Mouse (Mus musculus): ENCODE results near the gene Slc25a24. TPM values are rescaled to one million over a fixed set of nuclear protein-coding genes. Genes with fewer than 3 reads are reported as not detected.

The Slc25a24 gene
- 9.2 and 12.1 TPM in 2 replicates for polyA plus RNA-seq (2015; fragmentation: Nextera tagmentation; extraction: Ambion mirVana)

- H3K36me3 ChIP-seq: no peaks in the 10 kb centered on the region
- H3K4me1 ChIP-seq (replicated peaks): peaks cover 19% of the 10 kb centered on the region
- under 1% methylated on average over 30 of the region's 49 CpGs for WGBS
- peak within 1 kb of the TSS; percentile 81 for H3K4me2 ChIP-seq
- peak within 1 kb of the TSS; percentile 91 for H3K9ac ChIP-seq
- no peaks in the 10 kb centered on the region for H3K9me3 ChIP-seq
- peak within 1 kb of the TSS; percentile 76 for H3K4me3 ChIP-seq
- no peaks in the 10 kb centered on the region for H3K27me3 ChIP-seq
- ATAC-seq (ENCODE audit: low read depth): peak; percentile 92
- H3K27ac ChIP-seq (replicated peaks): peak within 1 kb of the TSS; percentile 79
Observed at GRCm38 (mm10) chr3:109122641-109123530, at the start of gene Slc25a24. Slc25a24 (plus strand) TSS chr3:109123149.

GRCm38 (mm10) chr3:109080169-109080568 is 42.8 kb upstream of the Slc25a24 start, which contains the start of gene Slc25a54:
Slc25a54 (plus strand) TSS chr3:109080469.
- no peaks in the 10 kb centered on the region for H3K9me3 ChIP-seq
- no peak within 1 kb of the TSS for H3K4me2 ChIP-seq
- no peaks in the 10 kb centered on the region for H3K27me3 ChIP-seq
- no peak within 1 kb of the TSS for H3K9ac ChIP-seq
- no peaks in the 10 kb centered on the region for H3K4me1 ChIP-seq (replicated peaks)
- no peak for ATAC-seq (ENCODE audit: low read depth)
- H3K4me3 ChIP-seq: no peak within 1 kb of the TSS
- 96% methylated on average over 17 of the region's 17 CpGs for WGBS
- H3K27ac ChIP-seq (replicated peaks): no peak within 1 kb of the TSS
- H3K36me3 ChIP-seq: no peaks in the 10 kb centered on the region

- no peak overlapping the region for H3K4me3 ChIP-seq
- H3K27ac ChIP-seq (replicated peaks): no peak overlapping the region
- H3K4me1 ChIP-seq (replicated peaks): no peaks in the 10 kb centered on the region
- H3K36me3 ChIP-seq: no peaks in the 10 kb centered on the region
- no peaks in the 10 kb centered on the region for H3K9me3 ChIP-seq
- no peak overlapping the region for H3K4me2 ChIP-seq
- H3K27me3 ChIP-seq: no peaks in the 10 kb centered on the region
- no peak; the same call in 1 of the 2 replicates for ATAC-seq (ENCODE audit: low read depth)
- WGBS: 95% methylated on average over 2 of the region's 2 CpGs
- no peak overlapping the region for H3K9ac ChIP-seq
Observed at GRCm38 (mm10) chr3:109084418-109084817, 38.5 kb upstream of the Slc25a24 start.

- no peaks in the 10 kb centered on the region for H3K9me3 ChIP-seq
- no peak overlapping the region for H3K27ac ChIP-seq (replicated peaks)
- H3K4me2 ChIP-seq: no peak overlapping the region
- no peaks in the 10 kb centered on the region for H3K27me3 ChIP-seq
- 2% methylated on average over 2 of the region's 2 CpGs for WGBS
- no peaks in the 10 kb centered on the region for H3K36me3 ChIP-seq
- no peak overlapping the region for H3K9ac ChIP-seq
- H3K4me3 ChIP-seq: no peak overlapping the region
- no peak for ATAC-seq (ENCODE audit: low read depth)
- H3K4me1 ChIP-seq (replicated peaks): no peaks in the 10 kb centered on the region
Observed at GRCm38 (mm10) chr3:109088460-109088859, 34.5 kb upstream of the Slc25a24 start.

GRCm38 (mm10) chr3:109104702-109105101 is 18.2 kb upstream of the Slc25a24 start:
- H3K4me3 ChIP-seq: no peak overlapping the region
- H3K36me3 ChIP-seq: no peaks in the 10 kb centered on the region
- H3K9ac ChIP-seq: no peak overlapping the region
- no peaks in the 10 kb centered on the region for H3K27me3 ChIP-seq
- WGBS: 57% methylated on average over 8 of the region's 8 CpGs
- H3K27ac ChIP-seq (replicated peaks): no peak overlapping the region
- ATAC-seq (ENCODE audit: low read depth): no peak
- no peaks in the 10 kb centered on the region for H3K4me1 ChIP-seq (replicated peaks)
- no peak overlapping the region for H3K4me2 ChIP-seq
- no peaks in the 10 kb centered on the region for H3K9me3 ChIP-seq

GRCm38 (mm10) chr3:109117136-109117535 is 5.8 kb upstream of the Slc25a24 start:
- H3K36me3 ChIP-seq: no peaks in the 10 kb centered on the region
- peaks cover under 1% of the 10 kb centered on the region; the same call in 1 of the 2 replicates for H3K4me1 ChIP-seq (replicated peaks)
- no peaks in the 10 kb centered on the region for H3K27me3 ChIP-seq
- H3K9me3 ChIP-seq: no peaks in the 10 kb centered on the region
- H3K9ac ChIP-seq: no peak overlapping the region
- ATAC-seq (ENCODE audit: low read depth): no peak
- no peak overlapping the region for H3K4me2 ChIP-seq
- H3K27ac ChIP-seq (replicated peaks): no peak overlapping the region
- no peak overlapping the region for H3K4me3 ChIP-seq

GRCm38 (mm10) chr3:109119562-109119961 is 3.4 kb upstream of the Slc25a24 start:
- Histone ChIP-seq H3K36me3 (no peaks in the 10 kb centered on the region), H3K4me3 (no peak overlapping the region), H3K4me1 (replicated peaks) (peaks cover 19% of the 10 kb centered on the region), H3K9ac (no peak overlapping the region), H3K4me2 (no peak overlapping the region), H3K27me3 (no peaks in the 10 kb centered on the region), H3K9me3 (no peaks in the 10 kb centered on the region), H3K27ac (replicated peaks) (no peak overlapping the region)
- 80% methylated on average over 5 of the region's 5 CpGs for WGBS
- no peak for ATAC-seq (ENCODE audit: low read depth)

- no peak overlapping the region for H3K4me3 ChIP-seq
- no peaks in the 10 kb centered on the region for H3K36me3 ChIP-seq
- no peak for ATAC-seq (ENCODE audit: low read depth)
- no peaks in the 10 kb centered on the region for H3K9me3 ChIP-seq
- no peaks in the 10 kb centered on the region for H3K27me3 ChIP-seq
- H3K27ac ChIP-seq (replicated peaks): no peak overlapping the region
- WGBS: 84% methylated on average over 5 of the region's 5 CpGs
- no peak overlapping the region for H3K4me2 ChIP-seq
- H3K9ac ChIP-seq: no peak overlapping the region
- peaks cover 19% of the 10 kb centered on the region for H3K4me1 ChIP-seq (replicated peaks)
Observed at GRCm38 (mm10) chr3:109119973-109120372, 3.0 kb upstream of the Slc25a24 start.

- Histone ChIP-seq H3K9ac (peak overlapping the region; percentile 91), H3K4me3 (peak overlapping the region; percentile 76), H3K27me3 (no peaks in the 10 kb centered on the region), H3K4me1 (replicated peaks) (peaks cover 19% of the 10 kb centered on the region), H3K27ac (replicated peaks) (peak overlapping the region; percentile 79; the same call in 1 of the 2 replicates), H3K9me3 (no peaks in the 10 kb centered on the region), H3K4me2 (peak overlapping the region; percentile 81), H3K36me3 (no peaks in the 10 kb centered on the region)
- WGBS: 7% methylated on average over 8 of the region's 8 CpGs
- no peak for ATAC-seq (ENCODE audit: low read depth)
Observed at GRCm38 (mm10) chr3:109123531-109123981, 607 bp downstream of the Slc25a24 start.

- Histone ChIP-seq H3K4me2 (peak overlapping the region; percentile 81), H3K4me3 (peak overlapping the region; percentile 76), H3K27ac (replicated peaks) (no peak overlapping the region), H3K27me3 (no peaks in the 10 kb centered on the region), H3K9ac (no peak overlapping the region), H3K4me1 (replicated peaks) (peaks cover 19% of the 10 kb centered on the region), H3K36me3 (no peaks in the 10 kb centered on the region), H3K9me3 (no peaks in the 10 kb centered on the region)
- WGBS: 63% methylated on average over 4 of the region's 4 CpGs
- ATAC-seq (ENCODE audit: low read depth): no peak
Observed at GRCm38 (mm10) chr3:109124091-109124490, 1.1 kb downstream of the Slc25a24 start.

GRCm38 (mm10) chr3:109125531-109125930 is 2.6 kb downstream of the Slc25a24 start:
- no peak overlapping the region for H3K4me3 ChIP-seq
- no peak overlapping the region for H3K27ac ChIP-seq (replicated peaks)
- no peak overlapping the region for H3K9ac ChIP-seq
- ATAC-seq (ENCODE audit: low read depth): no peak
- WGBS: 85% methylated on average over 6 of the region's 6 CpGs
- no peaks in the 10 kb centered on the region for H3K36me3 ChIP-seq
- H3K27me3 ChIP-seq: no peaks in the 10 kb centered on the region
- H3K9me3 ChIP-seq: no peaks in the 10 kb centered on the region
- peaks cover 19% of the 10 kb centered on the region for H3K4me1 ChIP-seq (replicated peaks)
- no peak overlapping the region for H3K4me2 ChIP-seq

- H3K4me1 ChIP-seq (replicated peaks): no peaks in the 10 kb centered on the region
- H3K27me3 ChIP-seq: no peaks in the 10 kb centered on the region
- H3K27ac ChIP-seq (replicated peaks): no peak overlapping the region
- WGBS: 74% methylated on average over 5 of the region's 5 CpGs
- no peak for ATAC-seq (ENCODE audit: low read depth)
- no peak overlapping the region for H3K4me2 ChIP-seq
- 0 out of 2 replicates have a peak, but pooled peaks cover 9% of the 10 kb centered on the region for H3K9me3 ChIP-seq
- peaks cover 9% of the 10 kb centered on the region; the same call in 1 of the 2 replicates for H3K36me3 ChIP-seq
- no peak overlapping the region for H3K9ac ChIP-seq
- no peak overlapping the region for H3K4me3 ChIP-seq
Observed at GRCm38 (mm10) chr3:109129768-109130167, 6.8 kb downstream of the Slc25a24 start.
